Mouse (Mus musculus): ENCODE results near the gene Fam92b.

DNA sequence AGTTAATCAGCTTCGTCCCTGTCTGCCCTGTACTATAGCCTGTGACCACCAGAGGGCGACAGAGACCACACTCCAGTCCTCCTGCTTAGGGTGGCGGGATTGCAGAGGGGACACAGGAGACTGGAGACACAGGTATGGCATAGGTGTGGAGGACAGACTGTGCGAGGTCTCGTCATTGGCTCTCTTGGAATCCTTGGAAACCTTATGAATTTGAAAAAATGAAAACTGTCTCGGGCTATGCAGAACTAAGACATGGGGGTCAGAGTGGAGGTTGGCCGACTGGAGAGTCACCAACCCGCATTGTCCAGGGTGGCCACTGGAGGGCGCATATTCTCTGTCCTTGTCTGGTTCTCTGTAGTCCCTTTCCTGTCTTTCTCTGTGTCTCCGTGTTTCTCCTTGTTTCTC lies 1.8 kb upstream of the Fam92b start:
- TF ChIP-seq CTCF (IDR thresholded peaks at IDR 0.05 in 2 of 3, conservative IDR thresholded peaks at IDR 0.05 in 1 of 3; ENCODE audit: control insufficient read depth in 1 of 3, insufficient read depth in 1 of 3, low read depth in 2 of 3, low read length in 3 of 3, poor library complexity in 1 of 3, severe bottlenecking in 1 of 3) (peak; percentile 70 to 97 (median 96)), POLR2A (IDR thresholded peaks at IDR 0.05; ENCODE audit: control insufficient read depth in 1 of 2, insufficient read depth in 1 of 2, low read depth in 1 of 2, low read length in 2 of 2, poor library complexity in 1 of 2) (no peak)

Measured in MEL (cell line).